Mouse (Mus musculus): ENCODE results near the gene Babam2.

Gene Babam2

GRCm38 (mm10) chr5:31985021-31985420, 287.5 kb downstream of the Babam2 start:
- DNase-seq (ENCODE audit: low read depth, low spot score), result no peak

DNA sequence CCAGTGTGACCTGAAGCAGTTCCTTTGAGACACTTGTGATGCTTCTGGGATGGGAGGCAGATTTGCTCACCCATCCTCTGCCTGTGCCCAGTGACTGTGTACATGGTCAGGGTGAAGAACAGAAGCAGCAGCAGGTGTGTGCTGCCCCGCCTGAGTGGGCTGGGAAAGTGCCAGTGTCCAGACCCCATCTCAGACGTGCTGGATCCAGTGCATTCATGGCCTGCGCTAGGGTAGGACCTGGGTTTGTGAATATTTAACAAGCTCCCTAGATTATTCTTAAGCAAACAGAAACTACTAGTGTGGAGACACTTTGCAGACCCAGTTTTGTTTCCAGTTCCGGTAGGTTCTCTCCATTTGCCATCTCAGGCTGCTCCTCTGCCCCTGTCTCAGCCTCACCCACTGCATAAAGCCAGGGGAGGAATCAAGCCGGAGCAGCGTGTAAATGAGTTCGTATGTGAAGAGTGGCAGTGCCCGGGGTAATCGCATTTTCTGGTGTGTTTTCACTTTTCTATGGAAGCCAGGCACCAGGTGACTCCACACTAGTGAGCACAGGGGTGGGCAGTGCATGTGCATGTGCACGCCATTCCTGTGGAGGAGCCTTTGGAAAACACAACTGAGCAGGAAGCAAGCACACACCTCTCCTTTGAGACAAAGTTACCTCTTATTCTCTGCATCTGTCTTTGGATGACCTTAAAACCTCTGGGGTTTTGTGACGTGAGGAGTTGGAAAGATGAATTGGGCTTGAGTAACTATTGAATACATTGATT, 290.2 kb downstream of the Babam2 start:
- DNase-seq (ENCODE audit: low read depth, low spot score), result no peak

- DNase-seq (ENCODE audit: low read depth, low spot score), result no peak
Measured at GRCm38 (mm10) chr5:31997189-31997954, 299.9 kb downstream of the Babam2 start.

GRCm38 (mm10) chr5:31998806-31999205, 301.3 kb downstream of the Babam2 start:
- no peak for DNase-seq (ENCODE audit: low read depth, low spot score)

- DNase-seq (ENCODE audit: low read depth, low spot score), result no peak
Measured at GRCm38 (mm10) chr5:32000076-32000475, 302.6 kb downstream of the Babam2 start.

- no peak for DNase-seq (ENCODE audit: low read depth, low spot score)
Measured at GRCm38 (mm10) chr5:32001266-32001665, 303.8 kb downstream of the Babam2 start.

DNA sequence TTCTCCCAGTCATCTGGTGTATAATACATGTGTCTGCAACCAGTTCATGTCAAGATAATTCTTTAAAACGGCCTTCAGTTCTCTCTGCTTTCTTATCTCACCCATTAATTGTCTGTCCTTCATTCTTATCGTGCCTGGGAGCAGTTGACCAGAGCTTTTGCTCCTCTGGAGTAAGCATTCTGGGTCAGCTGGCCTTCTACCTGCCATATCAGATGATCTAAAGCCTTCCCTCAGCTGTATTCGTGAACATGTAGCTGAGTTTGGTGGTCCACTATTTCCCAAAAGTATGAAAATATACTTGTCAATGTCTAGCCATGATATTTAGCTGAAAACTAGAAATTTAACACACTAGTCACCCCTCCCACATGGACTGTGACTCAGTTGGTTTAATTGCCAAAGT, 304.3 kb downstream of the Babam2 start:
- no peak for DNase-seq (ENCODE audit: low read depth, low spot score)

GRCm38 (mm10) chr5:32008401-32008800, 310.9 kb downstream of the Babam2 start:
- DNase-seq (ENCODE audit: low read depth, low spot score), result no peak

GRCm38 (mm10) chr5:32010056-32010455, 312.6 kb downstream of the Babam2 start:
- DNase-seq (ENCODE audit: low read depth, low spot score), result no peak

GRCm38 (mm10) chr5:32013053-32013452, 315.6 kb downstream of the Babam2 start:
- no peak for DNase-seq (ENCODE audit: low read depth, low spot score)

DNA sequence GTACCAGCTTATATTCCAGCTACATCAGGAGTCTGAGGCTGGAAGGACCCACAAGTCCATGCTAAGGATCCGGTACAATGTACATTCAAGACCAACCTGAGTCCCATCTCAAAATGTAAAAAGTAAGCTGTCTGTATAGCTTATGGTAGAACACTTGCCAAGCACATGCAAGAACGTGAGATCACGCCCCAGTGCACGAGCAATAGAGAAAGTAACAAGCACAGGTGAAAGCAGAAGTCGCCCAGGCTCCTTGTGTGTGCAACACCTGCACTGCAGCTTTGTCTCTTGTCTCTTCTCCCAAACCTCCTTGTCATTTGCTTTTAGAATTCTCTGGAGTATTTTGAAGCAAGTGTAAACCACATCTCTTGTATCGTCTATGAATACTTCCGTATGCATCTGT, 317.3 kb downstream of the Babam2 start:
- no peak for DNase-seq (ENCODE audit: low read depth, low spot score)

DNA sequence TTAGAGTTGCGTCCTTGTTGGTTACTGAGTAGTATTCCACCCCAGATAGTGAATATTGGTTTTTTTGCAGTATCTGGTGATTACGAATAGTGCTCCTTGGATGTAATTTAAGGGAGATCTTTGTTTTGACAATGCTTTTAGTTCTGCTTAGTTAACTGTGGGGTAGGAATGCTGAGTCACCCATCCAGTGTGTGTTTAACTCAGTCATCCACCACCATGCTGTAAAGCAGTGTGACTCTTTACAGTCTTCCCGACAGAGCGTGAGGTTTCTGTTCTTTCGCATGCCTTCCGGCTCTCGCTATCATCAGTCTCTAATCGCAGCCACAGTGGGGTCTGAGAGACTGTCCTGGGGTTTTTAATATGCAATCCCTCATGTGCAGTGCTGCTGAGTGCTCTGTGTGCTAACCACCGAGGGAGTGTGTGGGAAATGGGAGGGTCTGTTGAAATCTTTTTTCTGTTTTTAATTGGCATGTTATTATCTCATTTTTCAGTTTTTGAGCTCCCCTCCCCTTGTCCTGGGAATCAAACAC, 318.5 kb downstream of the Babam2 start:
- DNase-seq (ENCODE audit: low read depth, low spot score), result no peak

DNA sequence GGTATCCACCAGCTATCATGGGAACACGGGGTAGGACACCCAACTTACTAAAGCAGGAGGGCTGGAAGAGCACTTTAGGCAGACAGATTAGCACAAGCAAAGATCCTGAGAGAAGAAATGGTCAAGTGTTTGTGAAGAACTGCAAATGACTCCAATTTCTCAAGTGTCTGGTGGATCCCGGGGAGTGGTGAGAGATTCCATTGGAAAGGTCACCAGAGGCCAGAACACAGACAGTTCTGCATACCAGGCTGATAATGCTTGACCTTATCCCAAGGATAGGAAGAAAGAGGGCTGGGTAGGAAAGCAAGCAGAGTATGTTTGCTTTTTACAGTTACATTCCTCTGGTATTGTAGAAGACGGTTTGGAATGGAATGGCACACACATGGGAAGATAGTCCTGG, 320.2 kb downstream of the Babam2 start:
- DNase-seq (ENCODE audit: low read depth, low spot score), result peak; percentile 75

- no peak for DNase-seq (ENCODE audit: low read depth, low spot score)
Measured at GRCm38 (mm10) chr5:32018276-32018675, 320.8 kb downstream of the Babam2 start.

DNA sequence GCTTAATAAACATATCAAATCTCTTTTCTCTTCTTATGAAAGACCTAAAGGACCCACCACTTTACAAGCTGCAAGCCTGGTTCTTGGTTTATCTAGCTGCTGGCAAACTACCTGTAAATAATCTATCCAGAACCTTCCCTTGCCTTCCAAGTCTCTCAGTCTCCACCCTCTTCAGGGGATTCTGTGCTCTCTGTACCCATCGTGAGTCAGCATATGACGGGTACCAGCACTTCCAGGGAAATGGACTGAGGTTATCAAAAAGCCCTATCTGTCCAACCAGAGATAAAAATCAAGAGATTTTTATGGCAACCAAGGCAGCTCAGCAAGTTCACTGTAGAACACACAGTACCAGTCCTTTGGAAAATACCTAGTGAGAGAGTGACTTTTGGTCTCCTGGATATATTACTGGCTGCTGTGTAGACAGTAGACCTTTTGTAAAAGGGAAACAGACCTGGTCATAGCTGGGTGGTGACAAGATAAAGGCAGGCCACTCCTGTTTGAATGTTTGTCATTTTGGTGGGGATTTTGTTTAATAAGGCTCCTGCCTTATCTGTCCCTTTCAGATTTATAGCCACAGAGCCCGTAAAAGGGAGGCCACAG, 332.4 kb downstream of the Babam2 start:
- no peak for DNase-seq (ENCODE audit: low read depth, low spot score)

- no peak for DNase-seq (ENCODE audit: low read depth, low spot score)
Measured at GRCm38 (mm10) chr5:32033185-32033584, 335.7 kb downstream of the Babam2 start.

DNA sequence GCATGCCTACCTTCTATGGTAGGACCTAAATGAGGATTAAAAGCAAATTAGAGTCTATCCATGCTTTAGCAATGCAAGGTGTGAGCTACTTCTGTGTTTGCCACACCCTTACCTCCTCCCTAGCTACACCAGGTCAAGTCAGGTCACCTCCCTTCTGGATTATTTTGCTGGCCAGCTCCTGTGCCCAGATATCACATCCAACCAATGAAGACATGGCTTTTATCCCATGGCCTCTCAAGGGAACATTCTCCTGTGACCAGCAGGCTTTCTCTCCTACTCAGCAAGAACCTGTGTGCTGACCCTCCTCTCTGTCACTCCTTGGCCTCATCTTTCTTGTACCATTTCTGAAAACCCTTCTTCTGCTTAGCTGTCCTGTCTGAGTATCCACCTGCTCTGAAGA, 336.1 kb downstream of the Babam2 start:
- no peak for DNase-seq (ENCODE audit: low read depth, low spot score)

DNA sequence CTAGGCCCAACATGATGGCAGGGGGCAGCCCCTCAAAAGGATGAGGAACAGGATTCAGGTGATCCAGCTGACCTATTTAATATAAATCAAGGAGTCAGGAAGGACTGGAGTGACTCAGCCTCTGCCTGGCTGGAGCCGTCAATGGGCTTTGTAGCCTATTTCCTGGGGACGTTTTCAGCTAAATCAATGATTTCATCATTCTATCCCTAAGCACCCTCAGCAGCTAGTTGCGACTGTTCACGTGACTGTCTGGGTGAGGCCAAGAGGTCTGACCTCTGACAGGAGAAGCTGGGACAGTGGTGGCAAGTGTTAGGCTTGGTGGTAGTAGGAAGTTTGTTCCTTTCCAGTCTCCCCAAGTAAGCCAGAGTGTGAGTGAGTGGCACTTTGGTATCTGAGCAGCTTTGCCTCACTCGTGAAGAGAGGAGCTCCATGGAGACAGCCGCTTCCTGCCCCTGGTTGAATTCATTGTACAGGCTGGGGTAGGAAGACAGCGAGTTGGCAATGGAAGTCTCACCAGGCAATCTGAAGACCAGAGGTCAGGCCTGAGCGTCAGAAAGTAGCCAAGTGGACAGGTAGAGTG, 337.1 kb downstream of the Babam2 start:
- DNase-seq (ENCODE audit: low read depth, low spot score), result no peak

GRCm38 (mm10) chr5:32035721-32036320, 338.3 kb downstream of the Babam2 start:
- DNase-seq (ENCODE audit: low read depth, low spot score), result peak; percentile 23

DNA sequence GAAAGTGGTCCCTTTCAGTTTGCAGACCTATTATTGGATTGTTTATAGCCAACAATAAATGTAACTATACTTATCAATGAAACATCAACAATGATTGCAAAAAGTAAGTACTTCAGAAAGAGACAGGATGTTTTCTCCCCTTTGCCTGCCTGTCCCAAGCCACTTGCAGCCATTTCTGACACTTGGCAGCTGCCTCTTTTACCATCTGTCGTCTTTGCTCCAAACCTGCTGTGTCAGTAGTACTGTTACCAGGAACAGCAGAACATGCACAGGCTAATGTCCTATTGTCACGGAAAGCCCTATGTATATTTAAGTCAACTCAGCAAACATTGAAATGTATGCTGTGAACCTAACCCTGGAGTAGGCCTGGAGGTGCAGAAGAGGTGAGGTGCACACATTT, 339.4 kb downstream of the Babam2 start:
- DNase-seq (ENCODE audit: low read depth, low spot score), result no peak

DNA sequence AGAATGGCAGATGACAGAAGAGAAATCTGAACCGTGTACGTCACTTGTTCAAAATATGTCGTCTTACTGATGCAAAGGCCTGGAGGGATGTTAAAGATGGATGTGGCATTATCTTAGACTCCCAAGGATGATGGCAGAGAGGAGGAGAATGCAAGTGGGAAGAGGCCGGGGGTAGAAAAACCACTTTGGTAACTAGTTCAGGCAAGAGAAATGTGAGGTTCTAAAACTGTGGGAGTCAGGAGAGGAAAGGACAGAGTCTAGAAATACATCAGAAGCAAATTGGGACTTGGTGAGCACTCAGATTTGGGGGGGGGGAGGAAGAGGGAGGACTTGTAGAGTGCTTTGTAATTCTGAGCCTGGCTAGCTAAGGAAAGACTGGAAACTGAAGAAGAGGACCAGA, 340.1 kb downstream of the Babam2 start:
- no peak for DNase-seq (ENCODE audit: low read depth, low spot score)

- DNase-seq (ENCODE audit: low read depth, low spot score), result no peak
Measured at GRCm38 (mm10) chr5:32038994-32039393, 341.5 kb downstream of the Babam2 start.

Measured in R1 (cell line).